Mouse (Mus musculus): ENCODE measurements around the gene Nr1h4. TPM values are rescaled to one million over a fixed set of nuclear protein-coding genes. Genes with fewer than 3 reads are reported as not detected.
"Not testable (repeated sequence)": the region's sequence is repeated elsewhere in the genome, so short reads cannot be mapped to it uniquely, and the experiment has no call there.

The Nr1h4 gene
- not detected in 2 replicates for polyA plus RNA-seq (2012; ENCODE audit: insufficient read depth, insufficient read length, low replicate concordance, missing spikeins)

DNA sequence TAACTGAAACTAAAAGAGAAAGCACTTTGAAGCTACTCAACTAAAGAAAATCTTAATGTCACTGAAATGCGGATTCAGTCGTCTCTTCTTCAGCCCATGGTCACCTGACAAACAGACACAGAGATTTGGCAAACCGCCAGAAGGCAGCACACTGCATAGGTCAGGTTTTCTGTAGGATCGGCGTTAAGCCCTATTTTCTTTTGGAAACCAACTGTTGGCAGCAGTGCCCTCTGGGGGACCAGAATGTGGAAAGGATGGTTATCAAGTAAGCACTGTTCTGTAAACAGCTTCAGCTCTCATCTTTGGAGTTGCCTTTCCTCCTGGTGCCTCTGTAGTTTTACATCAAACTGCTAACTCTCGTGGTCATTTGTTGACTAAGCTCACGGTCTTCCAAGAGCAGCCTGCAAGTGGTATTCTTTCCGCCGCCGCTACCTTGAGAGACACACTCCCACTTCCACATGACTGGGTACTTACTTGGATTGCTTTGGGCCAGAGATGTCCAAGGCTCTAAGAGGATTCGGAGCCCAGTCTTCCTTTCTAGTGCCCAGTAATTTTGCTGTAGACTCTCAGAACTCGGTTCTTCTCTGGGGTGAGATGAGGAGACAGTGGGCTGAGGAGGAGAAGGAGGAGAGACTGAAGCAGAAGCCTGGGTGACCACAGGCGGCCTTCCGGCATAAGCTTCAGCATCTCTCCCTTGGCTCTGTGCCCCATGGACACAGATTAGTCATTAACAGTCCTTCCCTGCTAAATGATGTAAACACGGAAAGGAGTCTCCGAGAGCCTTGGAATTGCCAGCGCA, at the start of gene Nr1h4:
Gene Nr1h4 (minus strand): TSS at position 657 of the 799 bp plus-strand sequence.
- H3K27ac ChIP-seq (ENCODE audit: insufficient read depth, low read depth, low read length) = no peak within 1 kb of the TSS
- 68% methylated on average over 17 of the region's 17 CpGs for WGBS
- peaks cover 4% of the 10 kb centered on the region for H3K4me1 ChIP-seq (ENCODE audit: control insufficient read depth, insufficient read depth, low read length)
- H3K4me3 ChIP-seq (ENCODE audit: insufficient read depth, low read depth, low read length) = no peak within 1 kb of the TSS
- TF ChIP-seq POLR2A (IDR thresholded peaks at IDR 0.05; ENCODE audit: insufficient read depth, low read depth, low read length) (no peak), CTCF (IDR thresholded peaks at IDR 0.05; ENCODE audit: insufficient read depth, low read depth, low read length) (no peak)

DNA sequence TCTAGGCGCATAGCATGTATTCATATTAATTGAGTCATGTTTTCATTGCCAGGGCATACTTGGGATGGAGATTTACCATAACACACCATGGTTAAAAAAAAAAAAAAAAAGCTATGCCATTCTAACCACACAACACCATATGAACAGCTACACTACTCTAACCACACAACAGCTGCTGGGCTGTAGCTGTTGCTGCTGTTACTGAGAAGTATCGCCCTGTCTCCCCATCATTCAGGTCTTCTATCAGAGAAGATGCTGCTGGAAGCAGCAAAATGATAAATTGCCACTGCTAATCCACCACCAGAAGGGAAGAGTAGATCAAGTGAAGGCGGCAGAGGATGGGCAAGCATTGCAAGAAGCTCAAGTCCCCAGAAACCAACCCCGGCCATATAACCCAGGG, 45.4 kb upstream of the Nr1h4 start:
- Histone ChIP-seq H3K4me1 (ENCODE audit: control insufficient read depth, insufficient read depth, low read length) (no peaks in the 10 kb centered on the region), H3K27ac (ENCODE audit: insufficient read depth, low read depth, low read length) (no peak overlapping the region), H3K4me3 (ENCODE audit: insufficient read depth, low read depth, low read length) (no peak overlapping the region)
- no peak for TF ChIP-seq CTCF (IDR thresholded peaks at IDR 0.05; ENCODE audit: insufficient read depth, low read depth, low read length)
- TF ChIP-seq POLR2A (IDR thresholded peaks at IDR 0.05; ENCODE audit: insufficient read depth, low read depth, low read length) = no peak
- WGBS = 97% methylated on average over 4 of the region's 4 CpGs

DNA sequence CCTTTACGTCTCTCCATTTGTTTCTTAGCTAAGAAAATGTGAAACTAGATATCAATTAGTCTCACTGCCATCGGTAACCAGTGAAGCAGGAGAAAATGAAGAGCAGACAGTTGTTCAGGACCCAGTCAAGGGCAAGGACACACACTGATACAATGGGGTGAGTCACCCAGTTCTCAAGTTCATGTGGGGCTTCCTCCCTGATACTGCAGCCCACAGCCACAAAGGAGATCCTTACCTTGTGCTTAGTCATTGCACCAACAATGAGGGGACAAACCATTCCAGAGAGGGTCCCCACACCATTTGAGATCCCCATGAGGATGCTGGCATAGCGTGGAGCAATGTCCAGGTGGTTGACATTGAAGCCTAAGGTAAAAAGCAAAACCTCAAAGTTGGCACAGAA, 44.3 kb upstream of the Nr1h4 start:
- WGBS = 84% methylated on average over 3 of the region's 3 CpGs
- TF ChIP-seq CTCF (IDR thresholded peaks at IDR 0.05; ENCODE audit: insufficient read depth, low read depth, low read length) = no peak
- Histone ChIP-seq H3K4me3 (ENCODE audit: insufficient read depth, low read depth, low read length) (no peak overlapping the region), H3K4me1 (ENCODE audit: control insufficient read depth, insufficient read depth, low read length) (no peaks in the 10 kb centered on the region), H3K27ac (ENCODE audit: insufficient read depth, low read depth, low read length) (no peak overlapping the region)

DNA sequence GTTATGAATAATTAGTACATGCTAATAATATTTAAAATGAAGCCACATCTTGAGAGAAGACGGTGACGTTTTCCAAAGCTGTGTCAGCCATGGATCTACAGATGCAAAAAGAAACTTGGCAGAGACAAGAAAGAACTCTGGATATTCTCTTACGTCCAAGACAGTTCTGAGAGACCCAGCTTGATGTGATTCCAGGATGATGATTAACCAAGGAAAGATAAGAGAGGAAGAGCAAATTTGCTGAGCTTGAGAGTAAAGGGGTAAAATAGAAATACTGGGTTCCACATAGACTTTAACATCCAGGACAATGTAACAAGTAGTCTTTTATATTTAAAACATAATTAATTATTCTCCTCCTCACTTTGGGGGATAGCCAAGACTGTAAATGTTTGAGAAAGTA, 40.0 kb upstream of the Nr1h4 start:
- Histone ChIP-seq H3K27ac (ENCODE audit: insufficient read depth, low read depth, low read length) (no peak overlapping the region), H3K4me1 (ENCODE audit: control insufficient read depth, insufficient read depth, low read length) (no peaks in the 10 kb centered on the region), H3K4me3 (ENCODE audit: insufficient read depth, low read depth, low read length) (no peak overlapping the region)
- TF ChIP-seq POLR2A (IDR thresholded peaks at IDR 0.05; ENCODE audit: insufficient read depth, low read depth, low read length) = no peak
- TF ChIP-seq CTCF (IDR thresholded peaks at IDR 0.05; ENCODE audit: insufficient read depth, low read depth, low read length) = no peak
- WGBS = 91% methylated on average over 3 of the region's 3 CpGs

DNA sequence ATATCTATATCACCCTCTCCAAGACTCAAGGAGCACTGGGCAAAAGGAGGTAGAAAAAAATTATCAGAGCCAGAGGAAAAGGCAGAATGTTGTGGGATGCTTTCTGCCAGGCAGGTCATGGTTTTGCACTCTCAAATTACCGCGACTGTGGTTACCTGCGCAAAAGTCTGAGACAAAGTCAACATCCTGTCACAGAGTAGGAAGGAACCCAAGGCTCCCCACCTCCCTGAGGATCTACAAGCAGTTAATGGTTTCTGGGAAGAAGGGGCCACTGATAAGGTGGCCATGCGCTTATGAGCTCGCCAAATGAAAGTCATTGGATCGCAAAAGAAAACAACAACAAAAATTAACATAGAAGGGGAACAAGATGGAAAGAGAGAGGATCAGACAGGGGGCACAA, 39.6 kb upstream of the Nr1h4 start:
- no peak for TF ChIP-seq CTCF (IDR thresholded peaks at IDR 0.05; ENCODE audit: insufficient read depth, low read depth, low read length)
- TF ChIP-seq POLR2A (IDR thresholded peaks at IDR 0.05; ENCODE audit: insufficient read depth, low read depth, low read length) = no peak
- Histone ChIP-seq H3K27ac (ENCODE audit: insufficient read depth, low read depth, low read length) (no peak overlapping the region), H3K4me1 (ENCODE audit: control insufficient read depth, insufficient read depth, low read length) (no peaks in the 10 kb centered on the region), H3K4me3 (ENCODE audit: insufficient read depth, low read depth, low read length) (no peak overlapping the region)
- 96% methylated on average over 6 of the region's 6 CpGs for WGBS

DNA sequence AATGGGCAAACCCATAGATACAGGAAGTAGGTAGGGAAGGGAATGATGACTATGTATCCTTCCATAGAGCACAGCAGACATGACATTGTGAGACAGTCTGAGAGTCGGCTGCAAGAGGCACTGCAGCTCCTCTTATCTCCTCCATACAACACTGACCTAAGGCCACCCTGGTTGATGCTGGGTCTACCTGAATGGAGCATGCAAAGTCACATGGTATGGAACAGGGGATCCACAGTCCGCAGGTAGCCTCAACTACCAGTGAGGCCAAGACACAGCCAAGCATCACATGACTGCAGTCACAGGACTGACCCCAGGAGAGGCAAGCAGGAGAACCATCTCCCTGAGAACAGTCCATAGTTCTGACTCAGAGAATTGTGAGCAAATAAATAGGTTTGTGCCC, 34.0 kb upstream of the Nr1h4 start:
- Histone ChIP-seq H3K4me1 (ENCODE audit: control insufficient read depth, insufficient read depth, low read length) (no peaks in the 10 kb centered on the region), H3K4me3 (ENCODE audit: insufficient read depth, low read depth, low read length) (no peak overlapping the region), H3K27ac (ENCODE audit: insufficient read depth, low read depth, low read length) (no peak overlapping the region)
- WGBS = 94% methylated on average over 2 of the region's 2 CpGs
- TF ChIP-seq CTCF (IDR thresholded peaks at IDR 0.05; ENCODE audit: insufficient read depth, low read depth, low read length) (no peak), POLR2A (IDR thresholded peaks at IDR 0.05; ENCODE audit: insufficient read depth, low read depth, low read length) (no peak)

DNA sequence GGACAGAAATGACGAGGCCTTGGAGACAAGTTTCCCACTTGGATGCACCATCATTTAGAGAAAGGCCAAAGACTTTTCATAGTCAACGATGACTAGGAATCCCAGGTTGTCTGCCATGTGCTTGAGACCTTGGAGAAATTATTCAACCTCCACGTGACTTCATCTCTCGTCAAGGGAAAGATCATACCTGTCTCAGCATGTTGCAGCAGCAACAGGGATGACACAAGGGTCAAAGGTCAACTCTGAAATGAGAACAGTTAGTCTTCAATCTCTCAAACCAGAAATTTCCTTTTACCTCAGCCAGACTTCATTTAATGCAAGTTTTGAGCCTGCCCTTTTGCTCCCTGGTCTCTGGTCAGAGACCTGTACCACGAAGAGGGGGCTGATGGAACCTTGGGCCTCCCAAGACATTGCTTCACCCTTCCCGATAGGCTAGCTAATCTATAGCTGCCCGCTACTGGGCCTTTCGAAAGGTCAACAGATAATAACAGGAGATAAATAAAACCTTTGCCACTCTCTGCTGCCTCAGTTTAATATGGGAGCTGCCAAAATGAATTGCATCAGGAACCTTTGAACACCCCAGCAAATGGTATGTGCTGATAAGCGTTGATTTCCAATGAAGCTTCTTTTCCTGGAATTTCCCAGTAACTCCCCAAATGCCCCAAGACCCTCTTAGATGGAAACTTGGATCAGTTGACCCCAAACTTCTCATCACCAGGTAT, 32.1 kb upstream of the Nr1h4 start:
- Histone ChIP-seq H3K27ac (ENCODE audit: insufficient read depth, low read depth, low read length) (no peak overlapping the region), H3K4me3 (ENCODE audit: insufficient read depth, low read depth, low read length) (no peak overlapping the region), H3K4me1 (ENCODE audit: control insufficient read depth, insufficient read depth, low read length) (no peaks in the 10 kb centered on the region)
- WGBS = 94% methylated on average over 9 of the region's 9 CpGs
- TF ChIP-seq POLR2A (IDR thresholded peaks at IDR 0.05; ENCODE audit: insufficient read depth, low read depth, low read length) (no peak), CTCF (IDR thresholded peaks at IDR 0.05; ENCODE audit: insufficient read depth, low read depth, low read length) (no peak)

DNA sequence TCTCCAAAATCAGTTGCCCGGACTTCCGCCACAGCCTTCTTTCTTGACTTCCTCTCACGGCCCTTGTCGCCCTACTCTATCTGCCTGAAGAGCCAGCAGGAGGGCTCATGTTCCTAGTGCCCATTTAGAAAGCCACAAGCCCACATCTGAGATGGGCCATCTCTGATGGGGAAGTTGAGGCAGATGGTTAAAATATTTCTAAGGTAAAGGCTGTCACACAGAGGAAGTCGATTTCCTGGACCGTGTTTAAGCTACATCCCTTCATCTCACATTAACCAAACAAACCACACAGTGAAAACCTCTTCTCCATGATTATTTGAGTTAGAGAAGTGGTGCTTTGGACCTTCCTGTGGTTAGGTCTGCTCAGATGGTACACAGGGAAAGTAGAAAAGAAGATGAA, 28.7 kb upstream of the Nr1h4 start:
- TF ChIP-seq POLR2A (IDR thresholded peaks at IDR 0.05; ENCODE audit: insufficient read depth, low read depth, low read length) (no peak), CTCF (IDR thresholded peaks at IDR 0.05; ENCODE audit: insufficient read depth, low read depth, low read length) (no peak)
- no peak overlapping the region for H3K4me3 ChIP-seq (ENCODE audit: insufficient read depth, low read depth, low read length)
- WGBS = 89% methylated on average over 6 of the region's 6 CpGs
- no peak overlapping the region for H3K27ac ChIP-seq (ENCODE audit: insufficient read depth, low read depth, low read length)
- no peaks in the 10 kb centered on the region for H3K4me1 ChIP-seq (ENCODE audit: control insufficient read depth, insufficient read depth, low read length)

DNA sequence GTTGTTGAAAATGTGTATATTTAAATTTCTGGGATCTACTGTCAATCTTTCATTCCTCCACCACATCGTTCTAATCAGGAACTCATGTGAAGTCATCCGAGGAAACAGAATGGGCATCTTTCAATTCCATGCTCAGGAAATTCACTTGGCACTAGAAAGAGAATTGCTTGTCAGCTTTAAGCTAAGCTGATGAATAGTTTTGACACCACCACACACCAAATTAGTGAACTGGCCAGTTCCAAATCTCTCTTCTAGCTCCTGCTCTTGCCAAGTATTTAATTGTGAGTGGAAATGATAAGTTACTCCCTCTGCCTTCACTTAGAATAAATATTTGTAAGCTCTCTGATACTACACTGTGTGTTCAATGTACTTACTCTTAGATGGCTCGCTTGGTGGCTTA, 26.0 kb upstream of the Nr1h4 start:
- Histone ChIP-seq H3K27ac (ENCODE audit: insufficient read depth, low read depth, low read length) (no peak overlapping the region), H3K4me1 (ENCODE audit: control insufficient read depth, insufficient read depth, low read length) (no peaks in the 10 kb centered on the region), H3K4me3 (ENCODE audit: insufficient read depth, low read depth, low read length) (no peak overlapping the region)
- 50% methylated on average over 3 of the region's 3 CpGs for WGBS
- TF ChIP-seq POLR2A (IDR thresholded peaks at IDR 0.05; ENCODE audit: insufficient read depth, low read depth, low read length) = no peak
- TF ChIP-seq CTCF (IDR thresholded peaks at IDR 0.05; ENCODE audit: insufficient read depth, low read depth, low read length) = no peak

DNA sequence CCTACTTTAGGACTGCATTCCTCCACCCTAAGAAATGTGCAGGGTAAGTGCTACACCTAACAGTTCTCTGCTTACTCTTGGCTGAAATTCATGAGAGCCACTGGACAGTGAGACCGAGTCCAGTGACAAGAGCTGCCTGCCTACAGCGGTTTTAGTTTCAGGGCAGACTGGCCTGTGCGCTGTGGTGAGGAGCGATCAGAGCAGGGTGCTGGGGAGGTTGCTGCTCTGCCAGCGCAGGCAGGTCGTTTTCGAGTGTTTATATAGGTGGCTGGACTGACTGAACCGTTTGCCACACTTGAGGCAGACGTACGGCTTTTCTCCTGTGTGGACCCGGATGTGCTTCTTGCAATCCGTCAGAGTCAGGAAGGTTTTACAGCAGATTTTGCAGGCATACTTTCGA, 21.5 kb upstream of the Nr1h4 start:
- WGBS = 92% methylated on average over 13 of the region's 13 CpGs
- H3K4me1 ChIP-seq (ENCODE audit: control insufficient read depth, insufficient read depth, low read length); H3K4me3 ChIP-seq (ENCODE audit: insufficient read depth, low read depth, low read length); H3K27ac ChIP-seq (ENCODE audit: insufficient read depth, low read depth, low read length): not testable (repeated sequence)

DNA sequence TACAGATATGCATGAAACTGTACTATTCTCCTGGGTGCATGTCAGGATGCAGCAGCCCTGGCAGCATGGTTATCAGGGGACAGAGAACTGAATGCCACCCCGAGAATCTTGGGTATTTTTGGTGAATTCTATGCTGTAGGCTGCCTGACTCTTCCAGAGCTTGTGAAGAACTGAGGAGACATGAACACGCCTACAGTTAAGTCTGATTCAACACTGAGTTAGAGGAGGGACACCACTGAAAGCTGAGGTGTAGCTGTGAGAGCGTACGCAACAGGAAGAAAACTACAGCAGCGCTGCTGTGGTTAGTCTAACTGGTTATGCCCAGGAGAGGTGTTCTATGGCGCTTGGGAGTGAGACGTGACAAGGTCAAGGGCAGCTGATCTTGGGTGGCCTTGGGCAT, 20.5 kb upstream of the Nr1h4 start:
- 82% methylated on average over 7 of the region's 7 CpGs for WGBS

More for the DNA sequence above, 20.5 kb upstream of the Nr1h4 start:
- H3K4me1 ChIP-seq (ENCODE audit: control insufficient read depth, insufficient read depth, low read length); H3K4me3 ChIP-seq (ENCODE audit: insufficient read depth, low read depth, low read length); H3K27ac ChIP-seq (ENCODE audit: insufficient read depth, low read depth, low read length): not testable (repeated sequence)
